Mouse (Mus musculus): Measurements from ENCODE around the gene Erc2. TPM values are rescaled to one million over a fixed set of nuclear protein-coding genes. Genes with fewer than 3 reads are reported as not detected.

The Erc2 gene
- total and polyA plus RNA-seq, 2 experiments from 2014 or later, result 0.11 to 1.7 TPM

DNA sequence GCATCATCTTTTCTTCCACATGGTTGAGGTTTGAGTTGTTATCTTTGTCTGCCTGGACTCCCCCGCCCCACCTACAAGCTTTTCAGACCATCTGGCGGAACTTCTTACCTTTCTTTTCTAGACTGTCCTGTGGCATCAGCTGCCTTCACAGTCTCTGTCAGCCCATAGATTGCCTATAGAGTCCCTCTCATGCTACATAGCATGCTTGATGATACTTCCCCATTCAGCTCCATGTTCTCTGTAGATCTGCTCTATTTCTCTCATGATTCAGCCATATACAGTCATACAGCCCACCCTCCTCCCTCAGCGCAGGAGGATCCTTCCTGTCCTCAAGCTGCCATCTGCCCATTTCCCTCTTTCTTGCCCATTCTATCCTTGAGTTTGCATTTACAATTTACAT, 98.7 kb downstream of the Erc2 start:
- Histone ChIP-seq H3K9ac (replicated peaks; ENCODE audit: low read depth, low read length) (no peak overlapping the region), H3K27ac (ENCODE audit: low read depth) (no peak overlapping the region), H3K4me2 (ENCODE audit: low read depth, low read length) (no peak overlapping the region), H3K27me3 (ENCODE audit: control insufficient read depth, insufficient read depth, low read length) (no peaks in the 10 kb centered on the region), H3K36me3 (replicated peaks; ENCODE audit: control insufficient read depth, insufficient read depth, low read length) (no peaks in the 10 kb centered on the region), H3K4me3 (ENCODE audit: low read depth, low read length) (no peak overlapping the region), H3K9me3 (replicated peaks; ENCODE audit: control insufficient read depth, low read length) (no peaks in the 10 kb centered on the region), H3K4me1 (ENCODE audit: control insufficient read depth, insufficient read depth) (no peaks in the 10 kb centered on the region)
- TF ChIP-seq EP300 (IDR thresholded peaks at IDR 0.05; ENCODE audit: low read depth), result no peak
- no peak for TF ChIP-seq CTCF (IDR thresholded peaks at IDR 0.05; ENCODE audit: low read depth)
- DNase-seq (ENCODE audit: low spot score) (no peak), ATAC-seq (ENCODE audit: insufficient read depth, low read depth) (no peak)
- WGBS, result 81% methylated on average over 3 of the region's 3 CpGs

DNA sequence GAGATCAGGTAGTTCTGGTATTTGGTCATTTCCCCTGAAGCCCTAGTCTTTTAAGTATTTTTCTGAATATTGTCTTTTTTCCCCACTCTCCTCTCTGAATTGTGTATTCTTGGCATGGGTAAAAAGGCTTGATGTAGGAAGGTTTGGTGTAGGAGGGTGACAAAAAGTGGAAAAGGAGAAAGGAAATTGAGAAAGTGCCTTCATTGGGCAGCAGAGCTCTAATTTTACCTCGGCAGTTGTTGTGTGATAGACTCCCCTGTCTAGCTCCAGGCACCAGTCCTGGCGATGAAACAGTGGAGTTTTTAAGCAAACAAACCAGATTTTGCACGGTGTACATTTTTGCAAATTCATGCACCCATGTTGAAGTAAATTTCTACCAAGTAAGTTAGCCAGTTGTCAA, 99.5 kb downstream of the Erc2 start:
- H3K9ac ChIP-seq (replicated peaks; ENCODE audit: low read depth, low read length), result no peak overlapping the region
- no peaks in the 10 kb centered on the region for H3K36me3 ChIP-seq (replicated peaks; ENCODE audit: control insufficient read depth, insufficient read depth, low read length)
- H3K27ac ChIP-seq (ENCODE audit: low read depth), result no peak overlapping the region
- no peaks in the 10 kb centered on the region for H3K4me1 ChIP-seq (ENCODE audit: control insufficient read depth, insufficient read depth)
- DNase-seq (ENCODE audit: low spot score) (no peak), ATAC-seq (ENCODE audit: insufficient read depth, low read depth) (no peak)
- no peak overlapping the region for H3K4me2 ChIP-seq (ENCODE audit: low read depth, low read length)
- H3K4me3 ChIP-seq (ENCODE audit: low read depth, low read length), result no peak overlapping the region
- TF ChIP-seq EP300 (IDR thresholded peaks at IDR 0.05; ENCODE audit: low read depth) (no peak), CTCF (IDR thresholded peaks at IDR 0.05; ENCODE audit: low read depth) (no peak)
- WGBS, result 77% methylated on average over 3 of the region's 3 CpGs
- no peaks in the 10 kb centered on the region for H3K9me3 ChIP-seq (replicated peaks; ENCODE audit: control insufficient read depth, low read length)
- H3K27me3 ChIP-seq (ENCODE audit: control insufficient read depth, insufficient read depth, low read length), result no peaks in the 10 kb centered on the region

DNA sequence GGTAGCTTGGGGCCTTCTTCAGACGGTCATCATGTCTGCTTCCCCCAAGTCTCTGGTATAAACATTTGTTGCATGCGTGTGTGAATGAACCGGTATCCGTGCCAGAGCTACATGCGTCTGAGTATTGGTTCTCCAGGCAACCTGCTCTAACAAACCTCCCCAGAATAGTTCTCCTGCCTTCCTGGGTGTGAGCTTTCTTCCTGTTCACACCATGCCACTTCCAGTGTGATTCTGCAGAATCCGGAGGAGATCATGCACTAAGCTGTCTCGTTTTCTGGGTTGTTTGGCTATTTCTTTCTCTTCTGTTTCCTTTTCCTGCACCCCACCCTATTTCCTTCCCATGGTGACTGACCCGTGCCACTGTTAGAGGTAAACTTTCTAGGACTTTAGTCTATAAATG, 105.3 kb downstream of the Erc2 start:
- ATAC-seq (ENCODE audit: insufficient read depth, low read depth) (no peak), DNase-seq (ENCODE audit: low spot score) (no peak)
- no peak overlapping the region for H3K4me2 ChIP-seq (ENCODE audit: low read depth, low read length)
- WGBS, result 66% methylated on average over 8 of the region's 8 CpGs
- no peaks in the 10 kb centered on the region for H3K4me1 ChIP-seq (ENCODE audit: control insufficient read depth, insufficient read depth)
- no peaks in the 10 kb centered on the region for H3K27me3 ChIP-seq (ENCODE audit: control insufficient read depth, insufficient read depth, low read length)
- no peaks in the 10 kb centered on the region for H3K36me3 ChIP-seq (replicated peaks; ENCODE audit: control insufficient read depth, insufficient read depth, low read length)
- no peak overlapping the region for H3K27ac ChIP-seq (ENCODE audit: low read depth)
- H3K4me3 ChIP-seq (ENCODE audit: low read depth, low read length), result no peak overlapping the region
- no peak overlapping the region for H3K9ac ChIP-seq (replicated peaks; ENCODE audit: low read depth, low read length)
- H3K9me3 ChIP-seq (replicated peaks; ENCODE audit: control insufficient read depth, low read length), result no peaks in the 10 kb centered on the region
- TF ChIP-seq CTCF (IDR thresholded peaks at IDR 0.05; ENCODE audit: low read depth) (no peak), EP300 (IDR thresholded peaks at IDR 0.05; ENCODE audit: low read depth) (no peak)

DNA sequence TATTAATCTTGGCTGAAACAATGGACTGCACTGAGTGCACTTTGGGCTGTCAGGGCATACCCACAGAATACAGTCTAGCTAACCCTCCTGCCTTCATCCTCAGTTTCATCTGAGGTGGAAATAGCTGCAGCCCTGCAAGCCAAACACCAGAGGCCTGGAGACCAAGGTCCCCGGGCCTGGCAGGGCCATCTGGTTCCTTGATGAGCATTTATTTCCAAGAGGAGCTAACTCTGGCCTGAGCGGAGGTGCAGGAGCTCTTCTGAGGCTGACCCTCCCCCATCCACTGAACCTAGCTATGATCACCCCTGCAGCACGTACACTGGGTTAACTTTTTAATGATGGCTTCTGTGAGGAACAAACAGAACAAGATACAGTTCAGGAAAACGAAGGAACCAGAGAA, 108.9 kb downstream of the Erc2 start:
- H3K9ac ChIP-seq (replicated peaks; ENCODE audit: low read depth, low read length), result no peak overlapping the region
- ATAC-seq (ENCODE audit: insufficient read depth, low read depth) (no peak), DNase-seq (ENCODE audit: low spot score) (no peak)
- H3K4me3 ChIP-seq (ENCODE audit: low read depth, low read length), result no peak overlapping the region
- no peak overlapping the region for H3K27ac ChIP-seq (ENCODE audit: low read depth)
- no peaks in the 10 kb centered on the region; the same call in 1 of the 2 replicates for H3K27me3 ChIP-seq (ENCODE audit: control insufficient read depth, insufficient read depth, low read length)
- WGBS, result 43% methylated on average over 4 of the region's 4 CpGs
- H3K9me3 ChIP-seq (replicated peaks; ENCODE audit: control insufficient read depth, low read length), result no peaks in the 10 kb centered on the region
- TF ChIP-seq CTCF (IDR thresholded peaks at IDR 0.05; ENCODE audit: low read depth), result no peak
- TF ChIP-seq EP300 (IDR thresholded peaks at IDR 0.05; ENCODE audit: low read depth), result no peak
- H3K4me2 ChIP-seq (ENCODE audit: low read depth, low read length), result no peak overlapping the region
- H3K36me3 ChIP-seq (replicated peaks; ENCODE audit: control insufficient read depth, insufficient read depth, low read length), result no peaks in the 10 kb centered on the region
- H3K4me1 ChIP-seq (ENCODE audit: control insufficient read depth, insufficient read depth), result no peaks in the 10 kb centered on the region

DNA sequence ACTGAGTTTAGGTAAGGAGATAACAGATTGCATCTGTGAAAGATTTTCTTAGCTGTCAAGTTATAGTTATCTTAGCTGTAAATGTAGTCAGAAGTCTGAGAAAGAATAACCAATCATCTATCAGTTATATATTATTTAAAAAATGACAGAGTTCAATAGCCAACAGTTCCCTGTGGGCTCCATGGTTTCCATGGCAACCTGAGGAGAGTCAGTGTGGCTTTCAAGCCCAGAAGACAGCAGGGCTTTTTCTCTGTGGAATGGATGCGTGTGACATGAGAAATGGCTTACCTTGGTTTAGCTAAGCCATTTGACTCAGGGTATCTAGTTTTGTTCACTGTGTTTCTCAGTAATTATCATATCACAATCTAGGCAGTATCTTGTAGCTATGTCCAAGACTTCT, 117.2 kb downstream of the Erc2 start:
- 64% methylated on average over 1 of the region's 1 CpGs for WGBS
- Histone ChIP-seq H3K9ac (replicated peaks; ENCODE audit: low read depth, low read length) (no peak overlapping the region), H3K4me3 (ENCODE audit: low read depth, low read length) (no peak overlapping the region), H3K27me3 (ENCODE audit: control insufficient read depth, insufficient read depth, low read length) (no peaks in the 10 kb centered on the region; the same call in 1 of the 2 replicates), H3K36me3 (replicated peaks; ENCODE audit: control insufficient read depth, insufficient read depth, low read length) (no peaks in the 10 kb centered on the region), H3K9me3 (replicated peaks; ENCODE audit: control insufficient read depth, low read length) (no peaks in the 10 kb centered on the region), H3K27ac (ENCODE audit: low read depth) (no peak overlapping the region), H3K4me2 (ENCODE audit: low read depth, low read length) (no peak overlapping the region), H3K4me1 (ENCODE audit: control insufficient read depth, insufficient read depth) (no peaks in the 10 kb centered on the region)
- no peak for DNase-seq (ENCODE audit: low spot score)
- no peak for ATAC-seq (ENCODE audit: insufficient read depth, low read depth)
- TF ChIP-seq EP300 (IDR thresholded peaks at IDR 0.05; ENCODE audit: low read depth), result no peak
- no peak for TF ChIP-seq CTCF (IDR thresholded peaks at IDR 0.05; ENCODE audit: low read depth)

DNA sequence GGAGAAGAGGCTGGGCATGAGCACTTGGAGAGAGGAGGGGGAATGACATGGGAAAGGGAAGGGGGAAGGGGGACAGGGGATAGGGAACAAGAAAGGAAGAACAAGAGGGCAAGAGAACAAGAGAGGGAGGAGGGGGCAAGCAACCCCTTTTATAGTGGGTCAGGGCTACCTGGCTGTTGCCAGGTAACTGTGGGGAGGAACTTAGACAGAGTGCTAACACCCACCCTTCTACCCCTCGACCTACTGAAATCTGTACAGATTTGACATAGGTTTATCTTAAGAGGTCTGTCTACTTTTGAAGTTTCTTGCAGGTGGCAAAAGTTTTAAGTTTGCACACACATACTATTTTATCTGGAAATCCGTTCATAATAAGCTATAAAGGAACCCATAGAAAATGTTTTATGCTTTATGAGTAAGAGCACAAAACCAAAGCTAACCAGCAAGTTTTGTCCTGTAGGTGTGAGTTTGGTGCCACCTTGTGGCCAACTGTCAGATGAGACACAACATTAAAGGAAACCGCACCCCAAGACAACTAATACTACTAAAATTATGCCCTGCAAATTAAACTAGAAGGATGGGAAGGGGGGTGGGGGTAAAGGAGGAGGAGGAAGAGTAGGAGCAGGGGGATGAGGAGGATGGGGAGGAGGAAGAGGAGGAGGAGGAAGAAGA, 119.2 kb downstream of the Erc2 start:
- H3K27ac ChIP-seq (ENCODE audit: low read depth), result no peak overlapping the region
- peak; percentile 88 for TF ChIP-seq CTCF (IDR thresholded peaks at IDR 0.05; ENCODE audit: low read depth)
- no peak for TF ChIP-seq EP300 (IDR thresholded peaks at IDR 0.05; ENCODE audit: low read depth)
- no peak overlapping the region for H3K4me3 ChIP-seq (ENCODE audit: low read depth, low read length)
- H3K9me3 ChIP-seq (replicated peaks; ENCODE audit: control insufficient read depth, low read length), result no peaks in the 10 kb centered on the region
- DNase-seq (ENCODE audit: low spot score) (peak; percentile 18), ATAC-seq (ENCODE audit: insufficient read depth, low read depth) (no peak)
- H3K9ac ChIP-seq (replicated peaks; ENCODE audit: low read depth, low read length), result no peak overlapping the region
- H3K36me3 ChIP-seq (replicated peaks; ENCODE audit: control insufficient read depth, insufficient read depth, low read length), result no peaks in the 10 kb centered on the region
- WGBS, result 17% methylated on average over 3 of the region's 3 CpGs
- no peaks in the 10 kb centered on the region for H3K27me3 ChIP-seq (ENCODE audit: control insufficient read depth, insufficient read depth, low read length)
- no peaks in the 10 kb centered on the region for H3K4me1 ChIP-seq (ENCODE audit: control insufficient read depth, insufficient read depth)
- H3K4me2 ChIP-seq (ENCODE audit: low read depth, low read length), result no peak overlapping the region
